Mouse (Mus musculus) spleen, adult 18-20 months (tissue): Measurements from ENCODE around the gene Strn3.
"Not testable (repeated sequence)": the region's sequence is repeated elsewhere in the genome, so short reads cannot be mapped to it uniquely, and the experiment has no call there.

ENCODE experiments used
- DNase-seq, 2 experiments: peaks; one replicate each; pipeline ENCODE4 v3.0.0; 2022; ENCODE audit warnings: mixed read lengths in 2 of 2

Strn3 gene

GRCm38 (mm10) chr12:51693419-51693818 lies 1.7 kb upstream of the Strn3 start:
- DNase-seq: no peak

GRCm38 (mm10) chr12:51692870-51693269 lies 1.2 kb upstream of the Strn3 start:
- DNase-seq: peak in 1 of 2 experiments; percentile 7

DNA sequence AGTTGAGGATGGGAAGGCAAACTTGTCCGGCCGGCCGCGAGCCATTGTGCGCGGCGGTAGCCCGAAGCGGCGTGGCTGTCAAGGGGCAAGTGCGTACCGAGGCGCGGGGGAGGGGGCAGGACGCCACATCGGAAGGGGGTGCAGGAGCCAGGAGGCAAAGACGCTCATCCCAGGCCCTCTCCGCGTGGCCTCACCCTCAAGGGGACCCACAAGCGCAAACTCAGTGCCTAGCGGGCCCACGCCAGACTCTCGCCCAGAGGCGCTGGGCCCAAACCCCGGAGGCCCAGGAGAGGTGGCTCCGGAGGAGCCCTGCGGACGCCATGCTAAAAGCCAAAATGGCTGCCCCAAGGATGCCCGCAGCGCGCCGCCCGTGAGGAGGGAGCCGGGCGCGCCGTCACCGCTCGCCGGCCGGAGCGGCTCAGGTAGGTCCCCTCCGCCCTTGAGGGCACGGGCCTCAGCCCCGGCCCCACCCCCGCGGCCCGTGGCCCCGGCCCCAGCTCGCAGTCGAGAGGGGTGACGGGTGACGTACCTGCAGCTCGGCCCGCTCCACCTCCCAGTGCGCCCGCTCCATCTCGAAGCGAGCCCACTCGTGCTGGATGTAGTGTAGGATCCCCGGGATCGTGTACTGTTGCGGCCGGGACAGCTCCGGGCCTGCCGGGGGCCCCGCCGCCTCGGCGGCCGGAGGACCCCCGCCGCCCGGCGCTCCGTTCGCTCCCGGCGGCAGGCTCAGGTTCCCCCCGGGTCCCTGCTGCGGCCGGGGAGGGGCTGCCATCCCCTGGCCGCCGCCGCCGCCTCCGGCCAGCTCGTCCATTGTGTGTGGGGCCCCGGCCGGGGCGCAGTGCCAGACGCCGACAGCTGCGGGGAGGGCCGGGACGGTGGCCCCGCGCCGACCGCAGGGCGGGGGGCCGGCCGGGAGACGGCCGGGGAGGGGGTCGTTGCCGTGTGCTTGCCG lies 528 bp downstream of the Strn3 start, which contains the start of gene Ap4s1:
Gene Ap4s1 (plus strand): TSS at position 141 of the 952 bp plus-strand sequence.
- DNase-seq: peak; percentile 58 to 73

- DNase-seq: no peak
These were observed 3.2 kb downstream of the Strn3 start for GRCm38 (mm10) chr12:51688546-51688945.

- no peak for DNase-seq
These were observed 12.9 kb downstream of the Strn3 start for GRCm38 (mm10) chr12:51678844-51679243.

DNA sequence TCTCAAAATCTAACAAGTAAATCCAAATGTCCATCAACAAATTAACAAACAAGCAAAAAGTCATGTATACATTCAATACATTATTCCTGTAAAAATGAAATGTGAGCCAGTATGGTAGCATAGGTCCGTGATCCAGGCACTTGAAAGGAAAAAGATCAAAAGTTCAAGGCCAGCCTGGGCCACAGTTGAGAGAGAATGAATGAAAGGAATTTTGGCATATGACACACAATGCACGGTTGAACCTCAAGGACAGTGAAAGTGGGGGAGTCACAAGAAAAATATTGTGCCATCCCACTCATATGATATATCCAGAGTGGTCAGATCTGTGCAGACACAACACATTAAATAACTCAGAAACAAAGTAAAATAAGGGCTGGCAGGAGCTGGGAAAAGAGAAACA lies 15.3 kb downstream of the Strn3 start:
- DNase-seq: no peak

GRCm38 (mm10) chr12:51673270-51673669 lies 18.4 kb downstream of the Strn3 start:
- DNase-seq: no peak

GRCm38 (mm10) chr12:51671231-51671891 lies 20.3 kb downstream of the Strn3 start:
- DNase-seq: no peak

GRCm38 (mm10) chr12:51666708-51667430 lies 24.8 kb downstream of the Strn3 start:
- no peak for DNase-seq

DNA sequence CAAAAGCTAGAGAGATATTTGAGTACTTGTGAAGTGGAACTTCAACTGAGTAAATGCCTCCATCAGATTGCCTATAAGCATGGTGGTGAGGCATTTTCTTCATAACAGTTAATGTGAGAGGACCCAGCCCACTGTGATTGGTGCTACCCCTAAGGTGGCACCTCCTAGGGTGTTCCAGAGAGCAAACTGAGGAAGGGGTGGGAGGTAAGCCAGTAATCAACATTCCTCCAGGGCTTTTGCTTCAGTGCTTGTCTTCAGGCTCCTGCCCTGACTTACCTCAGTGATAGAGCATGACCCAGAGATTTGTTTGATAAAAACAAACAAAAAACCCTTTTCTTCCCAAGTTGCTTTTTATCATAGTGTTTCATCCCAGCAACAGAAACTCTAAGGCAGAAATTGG lies 27.8 kb downstream of the Strn3 start:
- no peak for DNase-seq

- DNase-seq: no peak
These were observed 28.7 kb downstream of the Strn3 start for GRCm38 (mm10) chr12:51663011-51663410.

DNA sequence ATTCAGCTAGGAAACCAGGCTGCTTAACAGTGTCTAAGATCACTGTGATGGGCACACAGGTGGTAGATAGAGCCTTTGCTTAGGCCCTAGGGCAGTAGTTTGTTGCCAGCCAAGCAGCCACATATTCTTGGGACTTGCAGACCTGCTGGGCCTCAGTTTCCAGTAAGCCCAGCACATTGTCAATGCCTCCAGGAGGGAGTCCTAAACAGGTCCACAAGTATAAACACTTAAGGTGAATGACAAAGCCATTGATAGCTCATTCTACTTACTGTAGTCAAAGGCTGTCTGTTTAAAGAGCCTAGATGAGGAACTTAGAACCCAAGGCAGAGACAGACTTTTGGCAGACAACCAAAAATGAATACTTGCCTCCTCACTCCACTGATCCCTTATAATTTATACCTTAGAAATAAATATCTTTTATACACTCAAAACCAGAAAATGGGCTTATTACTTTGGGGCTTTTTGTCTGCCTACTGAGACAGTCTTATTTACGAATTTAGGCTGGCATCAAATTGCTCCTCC lies 35.7 kb downstream of the Strn3 start:
- DNase-seq: no peak

DNA sequence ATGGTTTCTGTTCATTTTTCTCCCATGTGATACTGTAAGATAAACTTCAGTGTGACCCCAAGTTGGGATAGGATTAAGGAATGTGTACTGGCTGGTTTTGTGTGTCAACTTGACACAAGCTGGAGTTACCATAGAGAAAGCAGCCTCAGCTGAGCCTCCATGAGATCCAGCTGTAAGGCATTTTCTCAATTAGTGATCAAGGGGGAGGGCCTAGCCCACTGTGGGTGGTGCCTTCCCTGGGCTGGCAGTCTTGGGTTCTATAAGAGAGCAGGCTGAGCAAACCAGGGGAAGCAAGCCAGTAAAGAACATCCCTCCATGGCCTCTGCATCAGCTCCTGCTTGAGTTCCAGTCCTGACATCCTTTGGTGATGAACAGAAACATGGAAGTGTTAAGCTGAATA lies 42.3 kb downstream of the Strn3 start:
- DNase-seq: not testable (repeated sequence)

DNA sequence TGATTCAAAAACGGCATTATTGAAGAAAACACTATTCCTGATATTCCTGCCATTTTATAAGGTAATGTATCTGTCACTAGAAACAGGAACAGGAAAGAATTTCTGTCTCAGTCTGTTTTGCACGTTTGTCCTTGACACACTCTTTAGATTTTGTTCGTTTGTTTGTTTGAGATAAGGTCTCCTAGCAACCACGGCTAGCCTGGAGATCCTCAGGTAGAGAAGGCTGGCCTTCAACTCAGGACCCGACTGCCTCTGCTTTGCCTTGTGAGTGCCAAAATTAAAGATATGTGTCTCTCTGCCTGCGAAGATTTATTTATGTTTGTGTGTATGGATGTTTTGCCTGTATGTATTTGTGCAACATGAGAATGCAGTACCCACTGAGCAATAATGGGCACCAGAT lies 49.8 kb downstream of the Strn3 start:
- DNase-seq: no peak

GRCm38 (mm10) chr12:51636689-51637470 lies 54.8 kb downstream of the Strn3 start:
- DNase-seq: no peak

- DNase-seq: no peak
These were observed 55.4 kb downstream of the Strn3 start for GRCm38 (mm10) chr12:51636260-51636659.

GRCm38 (mm10) chr12:51633481-51633880 lies 58.2 kb downstream of the Strn3 start:
- DNase-seq: no peak

DNA sequence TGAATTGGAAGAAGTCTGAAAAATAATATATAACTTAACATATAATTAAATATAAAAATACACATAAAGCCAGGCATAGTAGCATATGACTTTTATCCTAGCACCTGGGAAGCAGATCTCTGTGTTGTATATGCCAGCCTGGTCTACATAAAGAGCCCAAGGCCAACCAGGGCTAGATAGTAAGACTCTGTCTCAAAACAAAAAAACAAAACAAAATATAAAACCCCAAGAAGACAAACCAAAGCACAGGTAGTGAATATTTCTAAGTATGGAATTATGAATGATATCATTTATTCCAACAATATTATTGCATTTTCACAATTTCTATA lies 68.4 kb downstream of the Strn3 start:
- DNase-seq: no peak

GRCm38 (mm10) chr12:51622670-51623365 lies 68.9 kb downstream of the Strn3 start:
- no peak for DNase-seq

- no peak for DNase-seq
These were observed 70.5 kb downstream of the Strn3 start for GRCm38 (mm10) chr12:51621161-51621560.

- DNase-seq: no peak
These were observed 71.1 kb downstream of the Strn3 start for GRCm38 (mm10) chr12:51620572-51620971.

GRCm38 (mm10) chr12:51612361-51612760 lies 79.3 kb downstream of the Strn3 start:
- no peak for DNase-seq
